Mouse (Mus musculus): Measurements from ENCODE around the gene Slc46a2.

GRCm38 (mm10) chr4:59937543-59937942 is 22.7 kb upstream of the Slc46a2 start:
- no peak for TF ChIP-seq CTCF (conservative IDR thresholded peaks at IDR 0.05; ENCODE audit: insufficient read depth, insufficient read length, low read depth, low read length)
- no peak for TF ChIP-seq POLR2A (IDR thresholded peaks at IDR 0.05; ENCODE audit: low read depth, low read length)

Data from kidney, adult 2 months (tissue).